Mouse (Mus musculus): ENCODE measurements around the gene Muc1.

The Muc1 gene

GRCm38 (mm10) chr3:89251365-89251895 lies 22.6 kb downstream of the Muc1 start:
- in situ Hi-C loops (cut with MboI; ENCODE audit: unreplicated experiment in 2 of 2), result no loop called here

DNA sequence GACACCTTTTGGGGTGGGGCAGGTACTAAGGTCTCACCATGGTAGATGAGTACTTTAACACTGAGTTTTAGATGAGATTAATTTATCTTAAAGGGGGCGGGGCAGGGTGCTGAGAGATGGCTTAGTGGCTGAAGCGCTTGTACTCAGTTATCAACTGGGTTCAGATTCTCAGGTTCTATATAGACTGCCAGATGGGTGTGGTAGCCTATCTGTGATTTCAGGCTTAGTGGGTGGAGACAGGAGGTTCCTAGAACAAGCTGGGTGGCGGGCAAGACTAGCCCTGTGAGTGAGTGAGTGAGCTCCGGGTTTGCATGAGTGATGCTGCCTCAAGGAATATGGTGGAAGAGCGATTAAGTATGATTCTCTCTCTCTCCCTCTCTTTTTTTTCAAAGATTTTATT lies 26.1 kb downstream of the Muc1 start:
- in situ Hi-C loops (cut with MboI; ENCODE audit: unreplicated experiment in 2 of 2), result no loop called here

- in situ Hi-C loops (cut with MboI; ENCODE audit: unreplicated experiment in 2 of 2), result no loop called here
Observed at GRCm38 (mm10) chr3:89256177-89256576, 27.3 kb downstream of the Muc1 start.

GRCm38 (mm10) chr3:89259076-89259475 lies 30.2 kb downstream of the Muc1 start, which contains the start of gene Dpm3:
Gene Dpm3, plus strand, starts transcription at chr3:89259358.
- in situ Hi-C loops (cut with MboI; ENCODE audit: unreplicated experiment in 2 of 2), result no loop called here

DNA sequence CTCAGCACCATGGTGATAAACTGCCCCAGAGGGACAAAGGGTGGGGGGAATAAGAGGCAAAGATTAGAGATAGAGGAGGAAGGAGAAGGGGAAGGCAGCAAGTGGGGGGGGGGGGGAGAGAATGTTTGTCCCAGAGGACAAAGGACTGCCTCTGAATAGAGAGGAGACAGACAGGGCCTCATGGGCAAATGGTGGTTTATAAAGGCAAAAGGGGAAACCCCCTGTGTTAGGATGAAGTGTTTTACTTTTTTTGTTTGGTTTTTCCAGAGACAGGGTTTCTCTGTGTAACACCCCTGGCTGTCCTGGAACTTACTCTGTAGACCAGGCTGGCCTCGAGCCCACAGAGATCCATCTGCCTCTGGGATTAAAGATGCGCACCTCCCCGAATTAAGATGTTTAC lies 31.4 kb downstream of the Muc1 start:
- in situ Hi-C loops (cut with MboI; ENCODE audit: unreplicated experiment in 2 of 2), result no loop called here

- in situ Hi-C loops (cut with MboI; ENCODE audit: unreplicated experiment in 2 of 2), result no loop called here
Observed at GRCm38 (mm10) chr3:89262417-89262816, 33.6 kb downstream of the Muc1 start.

DNA sequence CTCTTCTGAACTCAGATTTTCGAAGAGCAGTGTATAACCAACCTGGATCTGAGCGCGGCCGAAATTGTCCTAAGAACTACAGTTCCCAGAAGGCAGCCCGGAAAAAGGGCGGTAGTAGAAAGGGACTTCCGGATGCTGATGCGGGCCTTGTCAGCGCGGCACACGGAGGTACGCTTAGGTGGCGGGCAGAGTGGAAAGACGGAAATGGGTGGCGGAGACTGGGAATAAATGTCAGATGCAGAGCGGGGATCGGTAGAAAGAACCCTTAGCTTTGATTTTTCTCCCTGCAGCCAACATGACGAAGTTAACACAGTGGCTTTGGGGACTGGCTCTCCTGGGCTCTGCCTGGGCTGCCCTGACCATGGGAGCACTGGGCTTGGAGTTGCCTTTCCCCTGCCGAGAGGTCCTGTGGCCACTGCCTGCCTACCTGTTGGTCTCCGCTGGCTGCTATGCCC lies 37.6 kb downstream of the Muc1 start:
- in situ Hi-C loops (cut with MboI; ENCODE audit: unreplicated experiment in 2 of 2), result no loop called here

DNA sequence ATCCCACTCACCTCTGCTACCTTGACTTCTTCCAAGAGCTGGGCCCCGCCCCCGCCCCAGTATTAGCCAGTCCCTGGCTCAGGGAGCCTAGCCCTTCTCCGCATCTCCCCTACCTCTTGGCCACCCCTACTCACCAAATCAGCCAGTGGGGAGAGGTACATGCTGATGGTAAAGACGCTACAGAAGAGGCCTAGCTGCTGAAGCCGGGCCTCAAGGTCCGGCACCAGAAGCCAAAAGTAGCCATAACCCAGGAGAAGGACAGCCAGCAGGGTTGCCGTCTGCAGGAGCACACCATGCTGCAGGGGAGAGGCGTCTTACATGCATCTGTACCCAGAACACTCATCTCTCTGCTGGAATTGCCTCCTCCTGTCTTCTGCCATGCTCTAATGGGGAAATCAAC lies 40.1 kb downstream of the Muc1 start:
- in situ Hi-C loops (cut with MboI; ENCODE audit: unreplicated experiment in 2 of 2), result no loop called here

GRCm38 (mm10) chr3:89270051-89270755 lies 41.3 kb downstream of the Muc1 start, which contains the start of gene Slc50a1:
Gene Slc50a1, minus strand, starts transcription at chr3:89270570.
- in situ Hi-C loops (cut with MboI; ENCODE audit: unreplicated experiment in 2 of 2), result no loop called here

DNA sequence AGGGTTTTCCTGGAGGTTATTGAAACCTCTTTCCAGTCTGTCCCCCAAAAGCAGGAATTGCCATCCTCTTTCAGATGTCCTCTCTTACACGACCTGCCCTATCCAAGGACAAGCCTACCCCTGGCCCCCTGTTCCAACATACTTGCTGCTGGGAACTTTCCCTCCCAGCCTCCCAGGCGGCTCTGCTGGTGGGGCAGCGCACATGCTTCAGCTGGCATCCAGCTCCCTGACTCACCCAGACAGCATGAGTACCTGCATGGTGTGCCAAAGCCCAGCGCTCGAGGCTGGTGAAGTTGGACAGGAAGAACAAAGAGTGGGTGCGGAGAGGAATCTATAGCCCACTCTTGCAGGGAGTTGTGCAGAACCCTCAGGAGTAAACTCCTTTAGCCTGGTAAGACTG lies 42.0 kb downstream of the Muc1 start:
- in situ Hi-C loops (cut with MboI; ENCODE audit: unreplicated experiment in 2 of 2), result no loop called here

DNA sequence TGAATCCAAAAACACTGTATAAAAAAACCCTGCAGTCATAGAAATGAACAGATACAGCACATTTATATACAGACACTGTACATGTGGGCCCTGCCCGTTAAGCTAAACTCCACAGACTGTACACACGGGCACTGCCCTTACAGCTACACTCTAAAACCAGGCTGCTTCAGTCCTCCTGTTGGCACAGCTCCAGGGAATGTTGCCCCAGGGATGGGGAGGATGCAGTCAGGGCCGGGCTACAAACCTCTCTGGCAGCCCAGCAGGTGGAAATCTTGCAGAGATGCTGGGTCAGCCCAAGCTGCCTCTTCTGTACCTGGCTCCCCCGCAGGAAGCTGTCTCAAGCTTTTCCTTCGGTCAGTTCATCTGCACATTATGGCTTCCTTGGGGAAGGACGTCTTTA lies 42.9 kb downstream of the Muc1 start:
- in situ Hi-C loops (cut with MboI; ENCODE audit: unreplicated experiment in 2 of 2), result no loop called here

- in situ Hi-C loops (cut with MboI; ENCODE audit: unreplicated experiment in 2 of 2), result no loop called here
Observed at GRCm38 (mm10) chr3:89276061-89276460, 47.2 kb downstream of the Muc1 start.

DNA sequence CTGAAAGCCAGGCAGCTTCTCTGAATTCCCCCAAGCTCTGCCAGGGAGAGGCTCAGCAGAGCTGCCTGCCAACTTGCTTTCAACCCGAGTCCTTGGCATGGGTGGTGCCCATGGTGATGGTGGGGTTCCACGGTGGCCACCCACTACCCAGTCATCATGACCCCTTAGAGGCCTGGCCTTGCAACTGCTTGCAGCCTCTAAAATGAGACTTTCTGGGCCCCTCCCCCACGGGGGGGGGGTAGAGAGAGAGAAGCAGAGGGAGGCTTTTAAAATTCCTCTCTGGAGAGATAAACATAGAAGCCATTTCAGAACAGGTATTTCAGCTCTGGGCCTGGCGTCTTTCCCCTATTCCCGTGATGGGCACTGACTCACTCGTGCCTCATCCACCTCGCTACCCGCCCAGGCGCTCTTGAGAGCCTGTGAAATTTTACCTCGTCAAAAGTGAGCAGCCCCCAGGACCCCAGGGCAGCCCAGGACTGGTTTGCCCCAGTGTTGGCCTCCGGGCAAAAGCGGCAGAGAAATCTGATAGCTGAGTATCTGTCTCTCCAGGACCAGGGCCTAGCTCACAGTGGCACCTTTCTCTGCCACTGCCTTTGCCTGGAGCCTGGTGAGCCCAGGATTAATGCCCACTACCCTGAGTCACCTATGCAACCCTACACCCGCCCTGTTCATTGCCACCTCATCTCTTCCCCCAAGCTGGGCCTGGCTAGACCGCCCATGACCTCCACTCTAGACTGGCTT lies 48.6 kb downstream of the Muc1 start:
- in situ Hi-C loops (cut with MboI; ENCODE audit: unreplicated experiment in 2 of 2), result no loop called here

GRCm38 (mm10) chr3:89278107-89278506 lies 49.2 kb downstream of the Muc1 start:
- in situ Hi-C loops (cut with MboI; ENCODE audit: unreplicated experiment in 2 of 2), result no loop called here

GRCm38 (mm10) chr3:89278643-89279042 lies 49.8 kb downstream of the Muc1 start:
- in situ Hi-C loops (cut with MboI; ENCODE audit: unreplicated experiment in 2 of 2), result no loop called here

GRCm38 (mm10) chr3:89279153-89279890 lies 50.5 kb downstream of the Muc1 start:
- in situ Hi-C loops (cut with MboI; ENCODE audit: unreplicated experiment in 2 of 2), result no loop called here

- in situ Hi-C loops (cut with MboI; ENCODE audit: unreplicated experiment in 2 of 2), result loop anchor here (5.0 kb wide), 1 partner anchor 33 kb away; the partner anchor contains the start of genes Krtcap2 (in 2 of the 2) and Trim46 (in 2 of the 2)
Observed at GRCm38 (mm10) chr3:89280050-89280605, 51.3 kb downstream of the Muc1 start.

- in situ Hi-C loops (cut with MboI; ENCODE audit: unreplicated experiment in 2 of 2), result loop anchor here (5.0 kb wide), 1 partner anchor 34 kb away; the partner anchor contains the start of genes Krtcap2 (in 2 of the 2) and Trim46 (in 2 of the 2)
Observed at GRCm38 (mm10) chr3:89280606-89281511, 52.0 kb downstream of the Muc1 start, which contains the start of gene Efna1. Gene Efna1, minus strand, starts transcription at chr3:89281142.

GRCm38 (mm10) chr3:89281579-89282290 lies 52.9 kb downstream of the Muc1 start:
- in situ Hi-C loops (cut with MboI; ENCODE audit: unreplicated experiment in 2 of 2), result loop anchor here (5.0 kb wide), 1 partner anchor 34 kb away; the partner anchor contains the start of genes Krtcap2 (in 2 of the 2) and Trim46 (in 2 of the 2)
